Mouse (Mus musculus): ENCODE results near the gene Dab1.

Gene Dab1

DNA sequence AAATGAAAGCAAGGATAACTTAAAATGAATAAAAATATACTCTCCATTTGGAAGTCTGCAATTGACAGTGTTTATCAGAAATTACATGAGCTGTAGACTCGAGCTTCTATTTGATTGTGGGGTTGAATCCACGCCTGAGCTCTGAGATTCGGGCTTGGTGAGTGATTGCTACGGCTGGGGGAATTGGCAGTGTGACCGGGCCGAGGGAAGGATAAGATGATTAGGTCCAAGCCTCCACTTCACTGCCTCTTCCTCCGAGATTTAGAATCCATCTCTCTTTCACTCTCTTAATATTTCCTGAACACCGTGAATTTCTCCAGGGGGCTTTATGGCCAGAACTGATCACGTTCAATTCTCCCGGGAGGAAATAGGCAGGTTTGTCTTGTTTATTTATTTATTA lies 452.1 kb downstream of the Dab1 start:
- intact Hi-C loops (cut with DNase I): no loop called here

GRCm38 (mm10) chr4:104073920-104074459 lies 454.8 kb downstream of the Dab1 start:
- intact Hi-C loops (cut with DNase I): no loop called here

- intact Hi-C loops (cut with DNase I): no loop called here
Observed at GRCm38 (mm10) chr4:104077771-104078170, 458.6 kb downstream of the Dab1 start.

DNA sequence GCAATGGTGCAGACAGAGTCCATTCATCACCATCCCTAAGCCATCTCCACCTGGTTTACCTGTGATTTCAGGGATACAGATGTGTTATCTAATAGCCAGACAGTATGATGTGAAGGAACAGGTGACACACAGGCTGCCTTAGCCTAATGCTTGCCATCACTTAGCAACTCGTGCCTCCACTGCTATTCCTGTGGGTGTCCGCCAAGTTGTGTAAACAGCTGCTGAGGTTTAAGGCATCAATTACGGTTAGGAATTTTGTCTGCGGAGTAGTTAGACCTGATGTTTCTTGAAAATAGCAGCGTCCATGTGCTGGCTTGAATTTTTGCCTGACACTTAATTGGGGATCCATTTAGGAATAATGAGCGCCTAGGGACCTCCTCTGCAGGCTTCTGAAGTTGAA lies 487.1 kb downstream of the Dab1 start:
- intact Hi-C loops (cut with DNase I): no loop called here

GRCm38 (mm10) chr4:104111614-104112013 lies 492.5 kb downstream of the Dab1 start:
- intact Hi-C loops (cut with DNase I): no loop called here

DNA sequence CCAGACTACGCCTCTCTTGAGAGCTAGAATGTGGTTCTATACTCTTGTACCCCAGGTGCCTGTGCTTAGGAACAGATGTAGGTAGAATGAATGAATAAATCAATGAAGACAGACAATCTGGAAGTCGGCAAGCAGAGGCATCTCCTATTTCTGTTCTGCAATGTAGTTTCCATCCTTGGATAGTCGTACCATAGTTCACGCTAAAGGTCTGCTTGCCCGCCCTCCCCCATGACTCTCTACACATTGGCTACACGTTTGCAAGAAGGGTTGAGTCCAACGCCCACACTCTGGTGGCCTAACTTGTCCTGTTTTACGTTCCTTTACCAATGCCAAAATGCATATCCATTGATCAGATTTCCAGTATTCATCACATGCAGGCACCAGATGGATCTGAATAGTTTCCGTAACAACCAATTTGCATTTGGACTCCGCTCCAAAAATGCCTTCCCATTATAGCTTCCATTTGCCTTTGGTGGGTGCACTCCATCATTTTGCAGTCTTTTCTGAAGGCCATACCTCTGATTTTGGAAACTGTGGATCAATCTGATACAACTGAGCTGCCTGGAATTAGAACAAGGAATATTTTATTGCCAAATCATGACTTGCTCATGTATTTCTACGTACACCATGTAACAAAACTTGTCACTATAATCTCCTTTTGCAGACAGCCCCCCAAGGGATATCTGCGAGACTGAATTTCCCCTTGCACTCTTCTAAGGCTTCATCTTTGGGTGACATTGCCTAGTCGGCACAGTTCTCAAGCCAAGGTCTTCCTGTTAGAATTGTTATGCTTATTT lies 494.2 kb downstream of the Dab1 start:
- intact Hi-C loops (cut with DNase I): no loop called here

DNA sequence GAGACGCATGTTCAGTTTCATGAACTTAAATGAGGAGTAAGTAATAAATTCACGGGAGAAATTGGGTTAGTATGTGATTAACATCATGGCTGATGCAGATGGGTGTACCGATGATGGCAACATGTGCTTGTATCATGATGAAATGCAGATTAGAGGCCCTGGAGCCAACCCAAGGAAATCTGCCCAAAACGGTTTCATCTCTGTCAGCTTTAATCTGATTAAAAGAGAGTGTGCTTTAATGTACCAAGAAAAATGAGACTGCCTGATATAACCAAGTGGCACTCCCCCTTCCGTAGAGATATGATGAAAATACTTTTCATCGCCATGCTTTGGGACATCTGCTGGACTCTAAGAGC lies 494.8 kb downstream of the Dab1 start:
- intact Hi-C loops (cut with DNase I): no loop called here

GRCm38 (mm10) chr4:104120108-104120507 lies 500.9 kb downstream of the Dab1 start:
- intact Hi-C loops (cut with DNase I): no loop called here

DNA sequence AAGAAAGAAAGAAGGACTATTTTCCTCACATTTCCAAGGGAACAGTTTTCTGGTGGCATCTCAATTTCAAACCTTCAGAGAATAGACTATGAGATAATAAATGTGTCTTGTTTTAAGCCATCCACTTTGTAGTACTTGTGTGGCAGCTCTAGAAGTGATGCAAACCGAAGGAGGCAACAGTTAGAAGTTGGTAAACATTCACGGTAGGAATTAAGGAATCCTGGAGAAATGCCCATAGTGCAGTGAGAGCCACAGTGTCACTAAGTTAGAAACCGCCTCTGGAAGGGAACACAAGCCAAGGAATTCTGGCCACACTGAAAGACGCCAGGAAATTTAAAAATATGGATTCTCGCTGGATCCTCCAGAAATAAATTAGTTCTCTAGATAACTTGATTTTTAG lies 502.8 kb downstream of the Dab1 start:
- intact Hi-C loops (cut with DNase I): no loop called here

DNA sequence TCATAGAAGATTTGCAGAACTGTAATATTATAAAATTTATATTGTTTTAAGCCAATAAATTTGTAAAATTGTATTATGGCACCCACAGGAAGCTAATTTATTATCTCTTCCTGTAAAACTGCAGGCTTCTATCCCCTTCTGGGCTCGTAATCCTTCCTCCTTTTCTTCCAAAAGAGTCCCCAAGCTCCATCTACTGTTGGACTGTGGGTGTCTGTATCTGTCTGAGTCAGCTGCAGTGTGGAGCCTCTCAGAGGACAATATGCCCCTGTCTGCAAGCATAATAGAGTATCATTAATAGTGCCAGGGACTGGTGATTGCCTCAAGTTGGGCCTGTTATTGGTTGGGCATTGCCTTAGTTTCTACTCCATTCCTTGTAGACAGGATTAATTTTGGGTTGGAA lies 503.2 kb downstream of the Dab1 start:
- intact Hi-C loops (cut with DNase I): no loop called here

GRCm38 (mm10) chr4:104153637-104154036 lies 534.5 kb downstream of the Dab1 start:
- intact Hi-C loops (cut with DNase I): no loop called here

DNA sequence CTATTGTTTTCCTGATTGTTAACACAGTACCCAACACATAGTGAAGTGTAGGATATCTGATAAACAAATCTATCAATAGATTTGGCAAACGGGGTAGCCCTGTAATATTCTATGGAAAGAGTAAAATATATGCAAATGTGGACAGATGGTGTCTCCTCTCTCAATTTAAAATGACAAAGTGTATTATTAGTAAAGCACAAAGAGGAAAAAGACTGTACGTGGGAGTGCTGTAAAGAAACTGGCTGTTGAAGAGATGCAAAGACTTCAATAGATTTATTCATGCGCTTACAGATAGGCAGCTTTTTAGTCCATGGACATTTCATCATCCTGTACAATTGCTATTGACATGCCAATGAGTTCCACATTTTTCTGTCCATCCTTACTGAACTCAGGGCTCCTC lies 558.9 kb downstream of the Dab1 start:
- intact Hi-C loops (cut with DNase I): no loop called here

- intact Hi-C loops (cut with DNase I): no loop called here
Observed at GRCm38 (mm10) chr4:104186311-104186710, 567.2 kb downstream of the Dab1 start.

DNA sequence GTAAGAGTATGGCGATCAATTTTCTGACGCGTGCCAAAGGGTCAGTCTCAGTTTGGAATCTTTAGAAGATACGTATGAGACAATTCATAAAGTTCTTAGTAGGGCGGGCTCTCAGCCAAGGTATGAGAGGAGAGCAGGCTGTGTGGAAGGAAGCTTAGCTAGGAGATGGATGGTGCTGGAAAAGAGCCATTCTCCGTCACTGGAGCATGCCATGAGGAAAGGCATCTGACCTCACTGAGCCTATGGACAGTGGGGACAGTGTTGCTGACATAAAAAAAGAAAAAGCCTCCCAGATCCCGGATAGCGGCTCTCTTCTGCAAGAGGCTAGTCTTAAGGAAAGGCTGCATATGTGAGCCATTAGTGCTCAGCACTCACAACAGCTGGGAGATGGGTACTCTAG lies 579.5 kb downstream of the Dab1 start:
- intact Hi-C loops (cut with DNase I): no loop called here

DNA sequence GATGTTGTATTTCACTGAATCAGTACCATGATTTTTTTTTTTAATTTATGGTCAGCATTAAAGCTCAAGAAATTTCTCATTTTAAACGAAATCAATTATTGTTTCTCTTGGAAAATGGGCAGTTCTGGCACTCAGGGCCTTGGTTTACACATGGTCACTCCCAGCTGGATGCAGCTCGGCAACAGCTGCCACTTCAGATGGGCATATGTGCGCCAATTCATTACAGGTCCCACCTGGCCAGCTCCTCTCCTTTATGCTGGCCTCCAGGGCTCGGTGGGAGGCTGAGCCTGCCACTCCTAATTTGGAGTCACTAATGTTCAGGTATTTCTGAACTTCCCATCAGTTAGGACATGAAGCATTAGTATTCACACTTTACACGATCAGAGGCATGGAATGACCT lies 582.5 kb downstream of the Dab1 start:
- intact Hi-C loops (cut with DNase I): no loop called here

DNA sequence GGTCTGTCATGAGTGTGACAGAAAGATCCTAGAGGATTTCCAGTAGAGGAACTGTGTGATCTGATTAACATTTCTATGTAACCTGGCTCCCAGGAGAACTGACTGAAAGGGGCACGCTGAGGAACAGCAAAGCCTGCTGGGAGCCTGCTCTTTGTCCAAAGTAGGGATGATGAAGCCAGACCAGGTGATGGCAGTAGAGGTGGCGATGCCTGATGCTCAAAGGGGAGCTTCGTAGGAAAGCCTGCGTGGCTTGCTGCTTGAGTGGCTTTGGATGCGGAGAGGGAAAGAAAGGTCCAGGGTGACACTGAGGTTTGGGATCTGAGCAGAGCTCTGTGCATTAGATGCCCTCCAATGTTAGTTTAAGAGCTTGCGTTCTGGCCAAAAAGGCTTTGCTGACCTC lies 584.9 kb downstream of the Dab1 start:
- intact Hi-C loops (cut with DNase I): no loop called here

DNA sequence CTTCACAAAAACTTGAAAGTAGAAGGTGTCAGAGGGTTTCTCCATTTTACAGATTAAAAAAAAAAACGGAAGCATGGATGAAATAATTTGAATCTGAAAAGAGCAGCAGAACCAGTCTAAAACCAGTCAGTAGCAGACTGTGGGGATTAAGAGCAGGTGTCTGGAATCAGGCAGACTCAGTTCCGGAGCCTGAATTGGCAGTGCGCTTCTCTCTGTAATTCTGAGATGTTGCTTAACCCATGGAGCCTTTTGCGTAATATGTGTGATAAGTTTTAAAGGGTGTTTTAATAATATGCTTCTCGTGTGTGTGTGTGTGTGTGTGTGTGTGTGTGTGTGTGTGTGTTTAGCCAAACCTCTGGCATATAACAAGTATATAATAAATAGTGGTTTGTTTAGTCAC lies 587.5 kb downstream of the Dab1 start:
- intact Hi-C loops (cut with DNase I): no loop called here

- intact Hi-C loops (cut with DNase I): no loop called here
Observed at GRCm38 (mm10) chr4:104209081-104209480, 589.9 kb downstream of the Dab1 start.

GRCm38 (mm10) chr4:104210796-104211195 lies 591.6 kb downstream of the Dab1 start:
- intact Hi-C loops (cut with DNase I): no loop called here

GRCm38 (mm10) chr4:104211531-104212455 lies 592.6 kb downstream of the Dab1 start:
- intact Hi-C loops (cut with DNase I): no loop called here

- intact Hi-C loops (cut with DNase I): no loop called here
Observed at GRCm38 (mm10) chr4:104214724-104215123, 595.6 kb downstream of the Dab1 start.

DNA sequence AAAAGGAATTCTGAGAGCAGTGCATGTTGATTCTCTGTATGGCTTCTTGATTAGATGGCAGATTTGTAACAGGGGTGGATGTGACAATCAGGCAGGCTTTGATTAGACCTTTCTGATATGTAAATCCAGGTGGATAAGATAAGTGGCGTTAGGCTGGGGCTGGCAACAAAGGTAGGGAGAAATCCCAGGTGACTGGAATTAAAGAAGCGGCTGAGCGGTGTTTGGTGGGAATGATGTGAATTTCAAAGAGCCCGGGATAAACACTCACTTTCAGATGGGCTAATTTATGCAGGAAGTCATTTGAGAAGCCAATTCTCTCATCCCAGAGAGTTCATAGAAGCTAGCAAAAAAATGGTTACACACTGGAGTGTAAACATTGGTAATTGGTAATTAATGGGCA lies 598.2 kb downstream of the Dab1 start:
- intact Hi-C loops (cut with DNase I): no loop called here

Data from adrenal gland (tissue).